Mouse (Mus musculus): ENCODE data around the gene Prkd2.

The Prkd2 gene

DNA sequence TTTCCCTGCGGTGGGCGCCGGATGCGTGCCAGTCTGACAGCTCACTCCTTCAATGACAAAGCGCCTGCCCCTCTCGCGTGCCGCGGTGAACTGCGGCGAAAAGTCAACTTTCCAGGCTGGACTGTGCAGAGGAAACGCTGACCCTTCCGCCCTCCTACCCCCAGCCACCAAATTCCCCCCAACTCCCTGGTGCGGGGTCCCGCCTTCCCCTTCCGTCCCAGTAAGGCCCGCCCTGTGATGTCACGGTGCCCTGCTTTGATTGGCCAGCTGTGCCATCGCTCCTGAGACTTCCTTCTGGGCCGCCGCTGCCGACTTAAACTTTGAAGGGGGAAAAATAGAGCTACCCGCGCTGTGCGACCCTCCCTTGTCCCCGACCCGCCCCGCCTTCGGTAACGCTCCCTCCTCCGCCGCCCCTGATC, at the start of gene Prkd2:
Gene Prkd2 (plus strand): TSS at position 258 of the 419 bp plus-strand sequence.
- DNase-seq (ENCODE audit: low read depth, low spot score): peak; percentile 69

DNA sequence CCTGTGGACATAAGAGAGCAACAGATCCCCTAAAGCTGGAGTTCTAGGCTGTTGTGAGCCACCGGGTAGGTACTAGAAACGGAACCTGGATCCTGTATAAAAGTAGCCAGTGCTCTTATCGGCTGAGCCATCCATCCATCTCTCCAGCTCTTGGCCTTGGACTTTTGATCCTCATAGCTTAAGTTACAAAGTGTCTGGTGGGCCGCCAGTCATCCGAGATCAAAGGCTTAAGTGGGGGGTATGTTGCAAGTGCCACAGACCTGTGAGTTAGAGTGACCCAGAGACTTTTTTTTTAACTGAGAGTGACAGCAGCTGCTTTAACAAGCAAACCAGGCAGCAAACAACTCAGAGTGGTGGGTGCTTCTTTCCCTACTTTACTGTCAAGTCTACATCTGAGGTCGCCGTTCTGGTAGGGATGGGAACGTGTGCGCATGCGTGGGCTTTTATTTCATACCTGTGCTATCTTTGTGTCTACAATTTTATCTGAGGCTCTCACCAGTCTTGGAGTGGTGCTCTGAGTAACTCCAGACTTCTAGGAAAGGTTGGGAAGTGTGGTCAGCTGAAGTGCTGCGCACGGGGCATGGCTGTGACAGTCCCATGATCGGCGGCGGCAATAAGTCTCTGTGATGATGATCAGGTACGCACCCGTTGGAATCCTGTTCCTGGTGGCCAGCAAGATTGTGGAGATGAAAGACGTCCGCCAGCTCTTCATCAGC, 49.5 kb upstream of the Prkd2 start:
- DNase-seq (ENCODE audit: low read depth, low spot score): no peak

DNA sequence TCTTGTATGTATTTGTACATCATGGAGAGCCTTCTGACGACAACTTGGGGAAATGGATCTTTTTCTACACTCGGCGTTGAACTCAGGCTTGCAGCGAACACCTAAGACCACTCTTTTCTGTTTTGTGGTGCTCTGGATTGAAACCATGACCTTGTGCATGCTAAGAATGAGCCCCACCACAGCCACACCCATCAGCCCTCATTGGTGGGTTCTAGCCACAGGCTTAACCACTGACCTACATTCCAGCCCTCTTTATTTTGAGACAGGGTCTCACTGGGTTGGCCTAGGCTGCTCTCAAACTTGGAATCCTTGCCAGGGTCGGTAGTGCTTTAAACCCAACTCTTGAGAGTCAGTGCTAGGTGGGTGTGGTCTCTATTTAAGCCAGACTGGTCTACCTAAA, 47.8 kb upstream of the Prkd2 start:
- DNase-seq (ENCODE audit: low read depth, low spot score): no peak

DNA sequence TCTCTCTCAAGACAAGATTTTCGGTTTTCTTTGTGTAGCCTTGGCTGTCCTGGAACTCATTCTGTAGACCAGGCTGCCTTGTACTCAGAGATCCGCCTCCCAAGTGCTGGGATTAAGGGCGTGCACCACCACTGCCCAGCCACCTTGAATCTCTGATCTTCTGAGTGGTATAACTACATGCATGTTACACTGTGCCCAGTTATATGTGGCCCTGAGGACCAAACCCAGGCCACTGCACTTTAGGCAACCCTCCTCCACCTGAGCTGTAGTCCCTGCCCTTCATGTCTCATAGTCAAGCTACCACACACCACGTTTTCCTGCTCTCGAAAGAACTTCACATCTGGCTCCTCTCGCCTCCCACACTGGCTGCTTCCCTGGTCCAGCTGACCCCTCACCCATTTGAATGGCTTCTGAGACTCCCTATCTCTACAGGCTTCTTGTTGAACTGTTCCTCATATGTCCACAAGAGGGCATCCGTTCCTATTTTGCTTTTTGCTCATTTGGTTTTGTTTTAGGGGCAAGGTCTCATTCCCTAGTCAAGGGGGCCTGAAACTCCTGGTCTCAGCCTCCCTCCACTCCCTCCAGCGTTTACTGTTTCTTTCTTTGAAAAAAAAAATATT, 38.2 kb upstream of the Prkd2 start:
- no peak for DNase-seq (ENCODE audit: low read depth, low spot score)

DNA sequence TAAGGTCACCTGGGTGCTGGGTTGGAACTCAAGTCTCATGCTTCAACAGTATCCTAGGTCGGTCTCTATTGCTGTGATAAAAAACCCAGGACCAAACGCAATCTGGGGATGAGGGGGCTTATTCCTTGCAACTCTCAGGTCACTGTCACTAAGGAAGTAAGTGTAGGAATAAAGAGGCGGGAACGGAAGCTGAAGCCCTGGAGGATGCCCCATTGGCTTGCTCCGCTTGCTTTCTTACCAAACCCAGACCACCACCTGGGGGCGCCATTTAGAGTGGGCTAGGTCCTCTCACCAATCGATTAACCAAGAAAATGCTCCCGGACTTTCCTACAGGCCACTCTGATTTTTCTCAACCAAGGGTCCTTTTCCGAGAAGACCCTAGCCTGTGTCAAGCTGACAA, 34.8 kb upstream of the Prkd2 start:
- DNase-seq (ENCODE audit: low read depth, low spot score): no peak

DNA sequence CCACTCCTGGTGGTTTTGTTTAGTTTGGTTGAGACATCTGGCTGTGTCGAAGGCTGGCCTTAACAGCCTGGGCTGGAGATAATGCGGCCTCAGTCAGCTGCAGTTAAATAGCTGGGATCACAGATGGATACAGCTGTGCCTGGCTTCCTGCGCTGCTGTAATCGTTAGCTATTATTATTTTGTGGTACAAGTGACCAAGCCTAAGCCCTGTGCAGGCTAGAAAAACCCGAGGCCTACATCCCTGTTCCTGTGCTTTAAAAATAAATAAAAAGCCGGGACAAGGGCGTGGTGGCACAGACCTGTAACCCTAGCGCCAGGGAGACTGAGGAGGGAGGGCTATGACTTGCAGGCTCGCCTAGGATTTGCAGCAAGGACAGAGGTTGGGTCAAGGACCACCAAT, 34.1 kb upstream of the Prkd2 start:
- no peak for DNase-seq (ENCODE audit: low read depth, low spot score)

DNA sequence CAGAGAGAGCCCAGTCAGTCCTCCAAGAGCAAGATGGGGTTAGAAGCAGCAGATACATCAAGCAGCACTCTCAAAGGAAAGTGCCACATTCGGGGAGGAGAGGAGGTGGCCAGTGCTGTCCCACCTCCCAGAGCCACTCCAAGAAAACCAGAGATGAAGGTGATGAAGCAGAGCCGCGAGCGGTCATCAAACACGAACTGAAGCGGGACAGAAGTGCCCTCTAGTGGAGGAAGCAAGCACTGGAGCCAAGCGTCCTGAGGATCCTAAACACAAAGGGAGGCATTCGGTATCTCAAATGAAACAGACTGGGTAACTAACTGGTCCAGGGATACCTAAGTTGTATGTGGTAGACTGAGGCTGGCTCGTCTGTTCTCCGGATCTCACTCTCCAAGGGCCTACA, 33.0 kb upstream of the Prkd2 start:
- peak; percentile 64 for DNase-seq (ENCODE audit: low read depth, low spot score)

DNA sequence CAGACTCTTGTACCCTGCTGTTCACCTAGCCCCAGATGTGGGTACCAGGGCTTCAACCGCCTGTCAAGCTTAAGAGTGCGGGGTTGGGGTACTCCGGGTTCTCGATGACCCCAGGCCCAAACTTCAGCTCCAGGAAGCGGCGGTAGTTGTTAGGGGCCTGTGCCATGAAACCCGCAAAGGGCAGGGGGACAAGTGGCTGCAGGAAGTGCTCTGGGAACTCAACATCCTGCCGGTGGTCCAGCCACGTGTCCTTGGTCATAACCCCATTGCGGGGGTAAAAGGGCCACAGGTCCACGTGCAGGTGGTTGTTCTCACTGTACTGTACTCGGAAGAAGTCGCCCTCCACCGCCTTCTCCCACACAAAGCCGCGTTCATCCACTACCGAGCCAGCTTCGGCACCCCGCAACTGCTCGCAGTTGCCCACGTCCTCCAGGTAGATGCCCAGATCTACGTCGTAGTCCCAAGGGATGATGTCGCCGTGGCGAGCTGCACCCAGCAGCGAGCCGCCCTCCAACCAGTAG, 32.2 kb upstream of the Prkd2 start:
- DNase-seq (ENCODE audit: low read depth, low spot score): no peak

DNA sequence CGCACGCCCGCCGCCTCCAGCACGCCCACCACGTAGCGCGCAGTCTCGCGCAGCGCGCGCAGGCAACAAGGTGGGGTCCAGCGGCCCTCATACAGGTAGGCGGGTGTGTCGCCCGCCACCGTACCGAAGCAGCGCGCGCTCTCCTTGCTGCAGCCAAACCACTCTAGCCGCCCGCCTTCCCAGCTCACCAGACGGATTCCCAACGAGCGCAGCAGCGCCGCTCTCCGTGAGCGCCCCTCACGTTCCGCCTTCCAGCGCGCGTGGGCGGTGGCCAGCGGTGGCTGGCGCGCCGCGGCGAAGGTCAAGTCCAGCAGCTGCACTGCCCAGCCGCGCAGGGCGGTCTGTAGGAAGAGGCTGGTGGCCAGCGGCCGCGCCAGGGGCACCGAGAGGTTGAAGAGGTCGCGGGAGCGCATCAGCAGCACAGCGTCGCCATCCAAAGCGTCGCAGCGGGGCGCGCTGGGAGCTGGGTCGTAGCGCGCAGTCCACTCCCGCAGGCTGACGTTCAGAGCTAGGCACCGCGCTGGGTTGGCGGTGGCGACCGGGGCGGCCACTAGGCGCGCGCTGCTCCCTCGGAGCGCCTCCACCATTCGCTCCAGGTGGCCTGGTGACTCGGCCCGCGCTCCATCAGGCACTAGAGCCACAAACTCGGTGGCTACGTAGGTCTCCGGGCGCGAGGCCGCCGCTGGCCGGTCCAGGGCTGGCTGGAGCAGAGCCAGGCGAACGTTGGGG, 31.6 kb upstream of the Prkd2 start:
- DNase-seq (ENCODE audit: low read depth, low spot score): no peak

DNA sequence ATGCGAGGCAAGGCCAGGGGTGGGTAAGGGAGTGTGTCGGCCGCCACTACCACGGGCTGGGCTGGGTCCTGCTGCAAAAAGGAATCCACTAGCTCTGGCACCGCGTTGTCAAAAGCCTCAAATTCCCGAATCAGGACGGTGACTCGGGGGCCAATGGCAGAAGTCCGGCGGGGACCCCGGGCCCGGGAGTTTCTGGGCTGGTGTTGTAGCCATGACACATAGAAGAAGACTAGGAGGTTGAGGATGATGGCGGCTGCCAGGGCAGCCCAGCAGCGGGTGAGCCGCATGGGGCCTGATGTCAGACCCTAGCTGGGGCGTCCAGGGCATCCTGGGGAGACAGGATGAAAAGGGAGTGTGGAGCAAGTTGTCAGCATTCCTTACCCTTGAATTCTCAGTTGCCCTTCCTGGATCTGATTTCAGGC, 31.0 kb upstream of the Prkd2 start:
- no peak for DNase-seq (ENCODE audit: low read depth, low spot score)

DNA sequence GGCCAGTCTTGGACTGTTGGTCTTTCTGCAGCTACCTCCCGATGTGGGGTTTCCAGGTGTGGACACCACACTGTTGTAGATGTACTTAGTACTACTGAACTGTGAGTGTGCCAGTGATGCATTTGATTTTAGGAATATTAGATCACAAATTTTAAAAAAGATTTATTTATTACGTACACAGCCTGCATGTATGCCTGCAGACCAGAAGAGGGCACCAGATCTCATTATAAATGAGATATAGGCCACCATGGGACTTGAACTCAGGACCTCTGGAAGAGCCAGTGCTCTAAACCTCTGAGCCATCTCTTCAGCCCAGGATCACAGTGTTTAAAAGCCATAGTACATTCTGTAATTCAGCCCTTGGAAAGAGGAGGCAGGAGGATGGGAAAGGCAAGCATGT, 30.2 kb upstream of the Prkd2 start:
- DNase-seq (ENCODE audit: low read depth, low spot score): no peak

DNA sequence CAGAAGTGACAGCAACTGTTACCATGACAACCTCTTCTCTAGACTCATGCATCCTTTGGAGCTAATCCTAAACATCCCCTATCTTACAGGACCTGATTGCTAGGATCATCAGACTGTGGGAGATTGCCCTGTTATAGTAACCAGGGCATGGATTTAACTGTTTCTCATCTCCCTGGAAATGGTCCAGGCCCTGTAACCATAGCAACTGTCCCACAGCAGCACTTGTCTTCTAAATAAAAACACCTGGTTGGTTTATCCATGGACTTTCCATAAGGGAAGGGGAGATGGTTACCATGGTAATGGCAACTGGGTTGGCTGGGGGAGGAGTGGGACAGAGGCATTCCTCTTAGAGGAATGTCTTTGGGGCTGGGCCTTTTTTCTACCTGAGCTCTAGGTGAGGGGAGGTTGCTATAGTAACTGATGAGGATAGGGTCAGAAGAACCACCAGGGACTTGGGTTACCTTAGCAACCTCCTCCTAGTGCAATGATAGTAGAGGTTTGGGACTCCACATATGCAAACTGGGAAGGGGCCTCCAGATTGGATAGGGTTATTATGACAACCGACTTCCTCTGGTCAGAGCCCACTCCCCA, 27.3 kb upstream of the Prkd2 start, which contains the start of gene Strn4:
Gene Strn4 (plus strand): TSS at position 539 of the 591 bp plus-strand sequence.
- no peak for DNase-seq (ENCODE audit: low read depth, low spot score)

DNA sequence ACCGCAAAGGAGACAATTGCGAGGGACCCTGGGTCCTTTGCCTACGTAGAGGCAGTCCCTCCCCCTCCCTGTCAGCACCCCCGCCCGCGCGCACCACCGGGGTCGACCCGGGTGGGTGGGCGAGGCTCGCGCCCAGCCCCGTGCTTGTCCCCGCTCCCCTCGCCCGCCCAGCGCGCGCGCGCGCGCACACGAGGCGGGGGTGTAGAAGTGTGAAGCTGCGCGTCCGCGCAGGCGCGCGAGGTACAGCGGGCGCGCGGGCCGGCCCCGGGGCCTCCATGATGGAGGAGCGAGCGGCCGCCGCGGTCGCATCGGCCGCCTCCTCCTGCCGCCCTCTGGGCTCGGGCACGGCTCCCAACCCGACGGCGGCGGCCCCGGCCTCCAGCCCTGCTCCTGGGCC, 26.6 kb upstream of the Prkd2 start:
- peak; percentile 57 for DNase-seq (ENCODE audit: low read depth, low spot score)

DNA sequence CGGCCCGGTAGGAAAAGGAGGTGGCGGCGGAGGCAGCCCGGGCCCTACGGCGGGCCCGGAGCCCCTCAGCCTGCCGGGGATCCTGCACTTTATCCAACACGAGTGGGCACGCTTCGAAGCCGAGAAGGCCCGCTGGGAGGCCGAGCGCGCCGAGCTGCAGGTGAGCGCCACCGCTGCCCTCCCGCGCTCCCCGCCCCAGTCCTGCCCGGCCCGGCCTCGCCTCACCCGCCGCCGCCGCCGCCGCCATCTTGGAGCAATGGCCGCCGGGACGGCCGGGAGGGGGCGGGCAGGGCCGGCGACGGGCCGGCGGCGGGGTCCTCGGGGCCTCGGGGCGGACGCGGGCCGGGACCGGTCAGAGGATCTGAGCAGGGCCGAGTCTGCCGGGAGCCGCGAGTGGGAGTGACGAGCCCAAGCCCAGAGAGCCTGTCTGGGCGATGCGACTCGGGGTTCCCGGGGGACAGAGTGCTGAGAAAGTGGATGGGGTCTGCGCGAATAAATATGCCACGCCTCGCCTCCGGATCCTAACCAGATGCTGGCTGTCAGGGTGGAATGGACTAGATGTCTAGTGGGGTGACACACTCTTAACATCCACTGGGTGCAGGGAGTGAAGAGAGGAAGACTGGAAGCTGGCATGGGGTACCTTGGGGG, 26.1 kb upstream of the Prkd2 start, which contains the start of gene Fkrp:
Gene Fkrp (minus strand): TSS at position 258 of the 648 bp plus-strand sequence.
- DNase-seq (ENCODE audit: low read depth, low spot score): peak; percentile 48

DNA sequence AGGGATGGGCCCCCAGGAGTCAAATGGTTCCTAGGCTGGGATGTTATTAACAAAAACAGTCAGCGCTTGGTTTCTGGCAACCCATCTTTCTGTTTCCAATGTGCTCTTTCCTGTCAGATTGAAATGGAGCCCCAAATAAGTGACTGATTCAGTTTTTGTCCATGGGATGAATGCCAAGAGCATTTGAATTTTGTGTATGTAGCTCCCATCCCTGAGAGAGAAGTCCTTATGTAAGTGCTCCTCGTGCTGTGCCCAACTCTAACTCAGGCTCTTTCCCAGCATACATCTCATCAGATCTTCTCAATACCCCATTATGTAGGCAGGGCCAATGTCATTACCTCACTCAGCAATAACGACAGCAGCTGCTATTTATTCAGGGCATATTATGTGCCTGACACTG, 25.0 kb upstream of the Prkd2 start:
- no peak for DNase-seq (ENCODE audit: low read depth, low spot score)

DNA sequence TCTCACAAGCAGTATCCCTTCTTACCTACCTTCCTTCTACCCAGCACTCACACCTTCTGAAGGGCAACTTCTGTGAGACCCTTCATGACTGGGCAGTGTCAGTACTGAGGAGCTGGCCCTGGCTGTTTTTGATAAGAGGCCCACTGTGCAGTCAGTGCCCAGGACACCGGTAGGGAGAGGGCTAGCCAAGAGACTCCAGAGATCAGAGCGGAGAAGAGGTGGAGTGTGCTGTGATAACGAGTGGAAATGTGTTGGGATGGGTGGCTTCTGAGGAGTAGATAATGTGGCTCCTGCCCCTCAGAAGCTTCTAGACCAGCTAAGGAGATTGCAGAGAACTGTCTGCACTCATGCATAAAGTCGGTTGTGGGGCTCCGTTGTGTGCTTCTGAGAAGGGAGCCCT, 22.9 kb upstream of the Prkd2 start:
- DNase-seq (ENCODE audit: low read depth, low spot score): no peak

DNA sequence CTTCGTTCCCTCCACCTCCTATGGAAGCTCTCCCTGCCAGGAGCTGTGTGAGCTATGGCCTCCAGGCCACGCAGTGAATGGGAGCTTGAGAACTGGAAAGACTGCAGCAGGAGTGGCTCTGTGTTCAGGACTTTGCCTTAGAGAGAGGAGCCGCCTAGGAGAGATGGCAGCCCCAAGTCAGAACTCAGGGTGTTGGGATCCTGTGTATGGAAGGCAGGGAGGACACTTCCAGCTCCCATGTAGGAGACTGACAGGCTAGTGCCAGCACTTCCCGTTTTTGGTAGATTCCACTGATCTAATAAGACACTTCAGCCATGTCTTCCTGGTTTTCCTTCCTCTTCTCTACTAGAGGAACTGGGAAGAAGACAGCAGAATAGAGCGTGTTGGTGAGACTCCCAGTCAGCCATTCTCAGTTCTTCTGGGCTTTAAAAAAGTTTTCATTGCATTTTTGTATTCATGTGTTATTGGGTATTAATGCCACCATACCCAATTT, 22.4 kb upstream of the Prkd2 start:
- DNase-seq (ENCODE audit: low read depth, low spot score): no peak

DNA sequence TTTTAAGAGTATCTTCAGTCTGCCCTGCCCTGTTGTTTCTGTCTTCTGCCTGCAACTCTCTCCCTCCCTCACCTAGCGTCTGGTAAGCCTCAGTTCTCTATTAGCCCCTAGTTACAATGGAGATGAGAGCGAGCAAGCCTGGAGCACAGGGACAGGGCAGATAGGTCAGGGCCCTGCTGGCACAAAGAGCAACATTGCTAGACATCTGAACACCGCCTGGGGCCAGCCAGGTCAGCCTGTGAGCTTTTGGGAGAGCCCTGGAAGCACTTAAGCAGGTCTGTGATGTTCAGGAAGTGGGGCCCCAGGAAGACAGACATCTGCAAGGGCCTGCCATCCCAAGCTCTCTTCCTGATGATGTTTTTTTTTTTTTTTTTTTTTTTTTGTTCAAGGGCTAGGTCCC, 21.6 kb upstream of the Prkd2 start:
- no peak for DNase-seq (ENCODE audit: low read depth, low spot score)

DNA sequence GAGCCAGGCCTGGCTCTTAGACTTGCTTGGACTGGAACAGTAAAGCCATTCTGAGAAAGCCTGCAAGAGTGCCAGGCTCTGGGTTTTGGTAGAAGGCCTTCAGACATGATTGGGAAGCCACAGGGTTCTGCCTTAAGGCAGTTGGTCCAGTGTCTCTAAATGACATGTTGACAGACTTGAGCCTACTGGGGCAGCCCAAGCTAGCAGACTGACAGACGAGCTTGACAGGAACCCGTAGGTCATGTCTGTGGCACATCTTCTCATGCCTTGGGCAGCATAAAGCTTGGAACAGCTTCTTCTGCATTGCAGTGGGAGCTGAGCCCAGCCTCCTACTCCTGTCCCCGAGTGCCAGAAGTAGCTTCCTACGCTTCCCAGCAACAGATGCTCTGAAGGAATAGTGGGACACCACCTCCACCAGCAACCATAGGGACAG, 21.0 kb upstream of the Prkd2 start:
- no peak for DNase-seq (ENCODE audit: low read depth, low spot score)

DNA sequence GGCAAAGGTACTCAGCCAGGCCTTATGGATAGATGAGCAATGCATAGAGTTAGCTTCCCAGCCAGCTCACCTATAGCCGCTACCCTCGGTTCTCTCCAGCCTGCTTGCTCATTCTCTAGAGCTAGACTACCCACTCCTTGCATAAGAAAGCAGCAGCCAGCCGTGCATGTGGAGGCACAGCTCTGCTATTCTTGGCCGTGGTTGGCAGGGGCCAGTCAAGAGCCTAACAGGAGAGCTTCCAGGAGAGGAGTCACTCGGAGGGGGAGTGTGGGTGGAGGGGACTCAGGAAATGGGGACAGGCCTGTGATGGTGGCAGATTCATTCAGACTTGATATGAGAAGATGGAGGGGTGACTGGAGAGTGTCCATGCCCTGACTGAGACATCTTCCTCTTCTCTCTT, 19.0 kb upstream of the Prkd2 start:
- no peak for DNase-seq (ENCODE audit: low read depth, low spot score)

DNA sequence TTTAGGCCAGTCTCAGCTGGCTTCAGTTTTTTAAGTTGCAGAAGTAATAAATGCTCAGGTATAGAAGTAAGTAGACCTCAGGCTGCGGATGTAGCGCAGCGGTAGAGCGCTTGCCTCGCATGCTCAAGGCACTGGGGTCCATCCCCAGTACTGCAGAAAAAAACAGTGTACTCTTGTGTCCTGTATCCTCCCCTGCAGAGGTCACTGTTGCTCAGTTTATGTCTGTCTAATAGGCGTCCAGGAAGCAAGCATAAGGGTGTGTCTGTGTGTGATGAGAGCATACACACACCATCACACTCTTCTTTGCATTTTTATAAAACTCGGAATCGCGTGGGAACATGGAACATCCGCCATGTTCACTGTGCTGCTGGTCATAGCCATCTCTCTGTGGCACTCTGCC, 16.9 kb upstream of the Prkd2 start:
- DNase-seq (ENCODE audit: low read depth, low spot score): no peak

Measured in c-Kit-negative CD71-positive TER-119-positive erythroid progenitor cells, embryonic 14.5 days (primary cell).